Mouse (Mus musculus) cortical plate, adult 2 months (tissue): ENCODE data around the gene Rps11. TPM values are rescaled to one million over a fixed set of nuclear protein-coding genes. Genes with fewer than 3 reads are reported as not detected.
A peak's percentile ranks its signal among the peaks of the same experiment; 100 is the strongest.
"Not testable (repeated sequence)": the region's sequence is repeated elsewhere in the genome, so short reads cannot be mapped to it uniquely, and the experiment has no call there.

Experiments used
- H3K27ac ChIP-seq: fragments of 200-500 bp; 2 replicates; pipeline ENCODE4 v1.5.1; 2012; ENCODE audit warnings: low read length, control low read depth, inconsistent platforms; ENCODE audit not compliant: insufficient read depth
- H3K4me1 ChIP-seq: fragments of 200-500 bp; 2 replicates; pipeline ENCODE4 v1.6.1; 2011; ENCODE audit warnings: low read length; ENCODE audit not compliant: control insufficient read depth, insufficient read depth
- H3K4me3 ChIP-seq: fragments of 200-500 bp; 2 replicates; pipeline ENCODE4 v1.5.1; 2011; ENCODE audit warnings: mild to moderate bottlenecking, low read length, control low read depth; ENCODE audit not compliant: insufficient read depth
- CTCF ChIP-seq: fragments of 200-500 bp; IDR thresholded peaks from 2 replicates; pipeline ENCODE4 v1.5.1; 2011; ENCODE audit warnings: mild to moderate bottlenecking, control low read depth, low read length; ENCODE audit not compliant: insufficient read depth; ENCODE audit errors: extremely low read depth
- POLR2A ChIP-seq: fragments of 200-500 bp; IDR thresholded peaks from 2 replicates; pipeline ENCODE4 v1.6.1; 2011; ENCODE audit warnings: mild to moderate bottlenecking, low read length, control low read depth; ENCODE audit not compliant: insufficient read depth; ENCODE audit errors: extremely low read depth
- polyA plus RNA-seq: library from polyadenylated mRNA; depleted of rRNA; stranded (reverse); fragments of >200 nt; gene quantifications from 2 replicates; pipeline ENCODE4 v1.2.3, GENCODE M21; 2012

The Rps11 gene
- polyA plus RNA-seq, 1 experiment: 361 TPM

- no peak overlapping the region for H3K27ac ChIP-seq
- no peak for TF ChIP-seq CTCF
- TF ChIP-seq POLR2A: no peak
- H3K4me3 ChIP-seq: no peak overlapping the region
- H3K4me1 ChIP-seq: no peaks in the 10 kb centered on the region
Observed at GRCm38 (mm10) chr7:45117566-45117965, 6.7 kb downstream of the Rps11 start.

- no peak overlapping the region for H3K4me3 ChIP-seq
- TF ChIP-seq CTCF: no peak
- TF ChIP-seq POLR2A: no peak
Observed at GRCm38 (mm10) chr7:45113476-45113875, 10.8 kb downstream of the Rps11 start.

GRCm38 (mm10) chr7:45112529-45112928 lies 11.7 kb downstream of the Rps11 start:
- Histone ChIP-seq H3K4me3 (no peak overlapping the region), H3K27ac (no peak overlapping the region), H3K4me1 (no peaks in the 10 kb centered on the region)
- TF ChIP-seq POLR2A (no peak), CTCF (no peak)

More at GRCm38 (mm10) chr7:45113476-45113875, 10.8 kb downstream of the Rps11 start:
- H3K27ac ChIP-seq: no peak overlapping the region
- H3K4me1 ChIP-seq: no peaks in the 10 kb centered on the region

DNA sequence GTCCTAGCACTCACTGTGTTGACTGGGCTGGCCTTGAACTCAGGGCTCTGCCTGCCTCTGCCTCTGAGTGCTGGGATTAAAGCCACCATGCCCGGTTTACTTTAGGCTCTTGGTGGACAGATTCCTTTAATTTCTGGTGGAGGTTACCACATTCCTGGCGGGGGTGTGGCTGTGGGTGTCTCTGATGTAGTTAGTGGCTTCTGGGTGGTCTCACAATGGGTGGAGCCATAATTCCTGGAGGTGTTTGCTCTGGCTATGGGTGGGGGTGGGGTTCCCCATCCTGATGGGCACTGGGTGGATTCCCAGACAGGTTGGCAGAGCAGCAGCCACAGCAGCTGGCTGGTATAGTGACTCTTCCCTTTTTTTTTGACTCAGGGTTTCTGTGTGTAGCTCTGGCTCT lies 12.3 kb downstream of the Rps11 start:
- Histone ChIP-seq H3K4me1 (no peaks in the 10 kb centered on the region), H3K4me3 (no peak overlapping the region), H3K27ac (no peak overlapping the region)
- TF ChIP-seq POLR2A (no peak), CTCF (no peak)

DNA sequence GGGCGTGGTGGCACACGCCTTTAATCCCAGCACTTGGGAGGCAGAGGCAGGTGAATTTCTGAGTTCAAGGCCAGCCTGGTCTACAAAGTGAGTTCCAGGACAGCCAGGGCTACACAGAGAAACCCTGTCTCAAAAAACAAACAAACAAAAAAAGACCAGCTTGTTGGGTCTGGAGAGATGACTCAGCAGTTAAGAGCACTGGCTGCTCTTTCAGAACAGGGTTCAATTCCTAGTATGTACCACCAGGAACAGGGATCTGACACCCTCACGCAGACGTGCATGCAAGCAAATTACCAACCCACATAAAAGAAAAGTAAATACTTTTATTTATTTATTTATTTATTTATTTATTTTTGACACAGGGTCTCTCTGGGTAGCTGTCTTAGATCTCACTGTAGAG lies 14.2 kb downstream of the Rps11 start:
- not testable (repeated sequence) for H3K4me1 ChIP-seq, H3K4me3 ChIP-seq, H3K27ac ChIP-seq

- Histone ChIP-seq H3K27ac (no peak overlapping the region), H3K4me1 (no peaks in the 10 kb centered on the region), H3K4me3 (no peak overlapping the region)
- TF ChIP-seq POLR2A: no peak
Observed at GRCm38 (mm10) chr7:45107052-45107645, 17.1 kb downstream of the Rps11 start.

DNA sequence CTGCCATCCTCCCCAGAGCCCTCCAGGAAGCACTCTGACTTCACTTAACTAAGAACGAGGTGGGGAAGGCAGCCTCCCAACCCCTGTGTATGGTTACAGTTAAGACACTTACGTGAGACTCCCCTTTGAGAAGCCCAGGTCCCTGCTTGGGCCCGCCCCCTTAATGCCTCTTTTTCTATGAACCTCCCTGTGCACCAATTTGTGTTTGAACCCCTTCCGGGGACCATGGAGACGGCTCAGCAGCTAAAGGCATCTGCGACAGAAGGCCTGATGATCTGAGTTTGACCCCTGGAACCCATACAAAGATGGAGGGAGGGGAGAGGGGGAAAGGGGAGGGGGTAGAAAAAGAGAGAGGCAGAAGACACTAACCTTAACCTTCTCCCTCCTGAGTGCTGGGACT lies 17.8 kb downstream of the Rps11 start:
- H3K4me1 ChIP-seq: no peaks in the 10 kb centered on the region
- H3K4me3 ChIP-seq: no peak overlapping the region
- H3K27ac ChIP-seq: no peak overlapping the region
- TF ChIP-seq POLR2A (no peak), CTCF (no peak)

DNA sequence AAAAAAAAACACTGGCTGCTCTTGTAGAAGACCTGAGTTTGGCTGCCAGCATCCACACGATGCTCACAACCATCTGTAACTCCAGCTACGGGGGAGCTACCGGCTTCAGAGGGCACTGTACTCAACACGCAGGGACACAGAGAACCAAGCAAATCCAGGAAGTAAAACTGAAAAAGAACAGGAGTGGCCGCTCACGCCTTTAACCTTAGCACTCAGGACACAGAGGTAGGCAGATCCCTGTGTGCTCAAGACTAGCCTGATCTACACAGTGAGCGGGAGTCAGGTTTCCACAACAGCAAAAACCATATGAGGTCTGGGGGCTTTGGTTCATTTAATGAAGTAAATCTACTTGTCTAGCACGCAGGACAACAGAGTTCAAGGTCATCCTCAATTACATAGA lies 18.7 kb downstream of the Rps11 start:
- no peak for TF ChIP-seq POLR2A
- no peak for TF ChIP-seq CTCF
- H3K4me1 ChIP-seq: no peaks in the 10 kb centered on the region
- no peak overlapping the region for H3K27ac ChIP-seq
- no peak overlapping the region for H3K4me3 ChIP-seq

GRCm38 (mm10) chr7:45104941-45105340 lies 19.3 kb downstream of the Rps11 start:
- Histone ChIP-seq H3K4me3 (no peak overlapping the region), H3K4me1 (no peaks in the 10 kb centered on the region), H3K27ac (no peak overlapping the region)
- TF ChIP-seq CTCF (no peak), POLR2A (no peak)

GRCm38 (mm10) chr7:45103652-45104180 lies 20.5 kb downstream of the Rps11 start, which contains the start of gene Fcgrt:
Gene Fcgrt (minus strand): TSS chr7:45103851.
- Histone ChIP-seq H3K4me3 (peak within 1 kb of the TSS; percentile 26; the same call in 1 of the 2 replicates), H3K27ac (peak within 1 kb of the TSS; percentile 54), H3K4me1 (no peaks in the 10 kb centered on the region)
- peak; percentile 45; the same call in 1 of the 2 replicates for TF ChIP-seq POLR2A
- TF ChIP-seq CTCF: no peak

DNA sequence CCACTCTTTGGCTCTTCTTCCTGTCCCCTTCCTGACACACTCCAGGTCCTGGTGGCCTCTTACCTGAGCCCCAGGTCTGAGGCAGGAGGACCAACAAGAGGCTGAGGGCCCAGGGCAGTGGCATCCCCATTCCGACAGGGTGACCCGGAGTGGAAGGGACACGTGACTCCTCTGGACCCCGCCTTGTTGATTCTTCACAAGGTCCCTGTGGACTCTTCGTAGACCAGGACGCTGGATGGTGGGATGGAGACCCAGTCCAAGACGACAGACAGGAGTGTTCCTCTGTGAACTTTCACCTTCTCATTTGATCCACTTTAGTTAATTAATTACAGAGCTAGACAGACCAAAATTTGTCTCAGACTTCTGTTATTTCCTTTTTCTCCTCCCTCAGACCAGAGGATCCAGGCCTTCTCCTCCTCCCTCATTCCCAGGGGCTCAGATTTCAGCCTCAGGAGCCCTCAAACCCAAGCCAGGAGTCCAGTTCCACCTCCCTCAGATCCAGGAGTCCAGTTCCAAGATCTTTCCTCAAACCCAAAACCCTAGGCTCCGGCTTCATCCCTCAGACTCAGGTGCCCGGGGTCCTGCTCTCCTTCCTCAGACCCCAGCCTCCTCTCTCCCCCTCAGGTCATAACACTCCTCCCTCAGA lies 21.2 kb downstream of the Rps11 start:
- Histone ChIP-seq H3K4me3 (peak overlapping the region; percentile 26; the same call in 1 of the 2 replicates), H3K27ac (peak overlapping the region; percentile 54)

More for the DNA sequence above, 21.2 kb downstream of the Rps11 start:
- H3K4me1 ChIP-seq: no peaks in the 10 kb centered on the region
- no peak for TF ChIP-seq POLR2A
- no peak for TF ChIP-seq CTCF
